In genomic region chr15:37006475-37007164, GRCm38 (mm10) we compare ENCODE assay signal across 8 mouse cellular contexts. TPM values are rescaled to one million over a fixed set of nuclear protein-coding genes. Genes with fewer than 3 reads are reported as not detected.
A peak's percentile ranks its signal among the peaks of the same experiment; 100 is the strongest.
DNase-seq lines count a peak whose midpoint lies in the region; ATAC-seq and TF ChIP-seq lines count a peak whose summit lies in the region.

No protein-coding gene starts in this region.

- peaks cover 10% of the 10 kb centered on the region for H3K36me3 ChIP-seq in ES-E14 (ENCODE audit: control insufficient read depth, insufficient read depth, low read length, poor library complexity, severe bottlenecking)
- peaks cover 20% of the 10 kb centered on the region for H3K36me3 ChIP-seq in embryonic facial prominence, embryonic 12.5 days
- peaks cover 16% of the 10 kb centered on the region for H3K36me3 ChIP-seq in heart, postnatal 0 days (replicated peaks; ENCODE audit: control insufficient read depth, insufficient read depth, low read length)
- H3K36me3 ChIP-seq in liver, adult 2 months (ENCODE audit: control insufficient read depth, insufficient read depth, low read length), result peaks cover 11% of the 10 kb centered on the region
- no peaks in the 10 kb centered on the region; the same call in 1 of the 2 replicates for H3K36me3 ChIP-seq in midbrain, embryonic 16.5 days (ENCODE audit: control insufficient read depth, insufficient read depth, low read length)

- H3K4me1 ChIP-seq in ES-E14 (ENCODE audit: control insufficient read depth in 2 of 2, insufficient read depth in 2 of 2, low read length in 2 of 2, poor library complexity in 1 of 2), result peaks cover 7 to 14% of the 10 kb centered on the region in 2 experiments
- H3K4me1 ChIP-seq in embryonic facial prominence, embryonic 12.5 days, result peaks cover 15% of the 10 kb centered on the region
- H3K4me1 ChIP-seq in heart, postnatal 0 days (ENCODE audit: control insufficient read depth, insufficient read depth), result peaks cover 25% of the 10 kb centered on the region
- peaks cover 9% of the 10 kb centered on the region for H3K4me1 ChIP-seq in liver, adult 2 months (ENCODE audit: control insufficient read depth, insufficient read depth, low read length)
- peaks cover 22% of the 10 kb centered on the region for H3K4me1 ChIP-seq in midbrain, embryonic 16.5 days (ENCODE audit: control insufficient read depth, insufficient read depth, low read length)

- H3K27me3 ChIP-seq in embryonic facial prominence, embryonic 12.5 days, result no peaks in the 10 kb centered on the region
- H3K27me3 ChIP-seq in heart, postnatal 0 days (ENCODE audit: control insufficient read depth, insufficient read depth, low read length), result no peaks in the 10 kb centered on the region
- H3K27me3 ChIP-seq in liver, adult 2 months (ENCODE audit: control insufficient read depth, insufficient read depth, low read length), result no peaks in the 10 kb centered on the region
- H3K27me3 ChIP-seq in midbrain, embryonic 16.5 days (ENCODE audit: control insufficient read depth, insufficient read depth, low read depth, low read length), result no peaks in the 10 kb centered on the region

- H3K9me3 ChIP-seq in ES-E14 (ENCODE audit: control insufficient read depth, insufficient read depth, low read depth, low read length), result no peaks in the 10 kb centered on the region
- H3K9me3 ChIP-seq in embryonic facial prominence, embryonic 12.5 days, result no peaks in the 10 kb centered on the region
- no peaks in the 10 kb centered on the region for H3K9me3 ChIP-seq in heart, postnatal 0 days (replicated peaks; ENCODE audit: control insufficient read depth, low read length)
- no peaks in the 10 kb centered on the region for H3K9me3 ChIP-seq in midbrain, embryonic 16.5 days (replicated peaks; ENCODE audit: control insufficient read depth, low read length, poor library complexity, severe bottlenecking)

- peak; percentile 88 for DNase-seq in A20 (ENCODE audit: low read depth, low spot score)
- no peak for DNase-seq in ES-E14 (ENCODE audit: low read depth, low spot score)
- peak; percentile 42 for DNase-seq in heart, postnatal 0 days (ENCODE audit: low spot score)
- DNase-seq in liver, adult 2 months (ENCODE audit: extremely low read depth, low read depth, low spot score), result peak; percentile 52
- peak; percentile 37 for DNase-seq in testis, postnatal 14 days (ENCODE audit: low spot score)
- no peak for DNase-seq in cerebellum, postnatal 4 days (ENCODE audit: low spot score in 2 of 2)

- TF ChIP-seq CTCF in heart, postnatal 0 days (IDR thresholded peaks at IDR 0.05; ENCODE audit: low read depth), result no peak
- no peak for TF ChIP-seq CTCF in liver, adult 2 months (IDR thresholded peaks at IDR 0.05; ENCODE audit: low read depth, low read length)

- peak overlapping the region; percentile 85 to 98 for H3K4me3 ChIP-seq in ES-E14 (ENCODE audit: insufficient read depth in 1 of 2, low read depth in 1 of 2, low read length in 2 of 2, poor library complexity in 1 of 2, severe bottlenecking in 1 of 2)
- H3K4me3 ChIP-seq in embryonic facial prominence, embryonic 12.5 days, result peak overlapping the region; percentile 96
- H3K4me3 ChIP-seq in heart, postnatal 0 days (ENCODE audit: low read depth, low read length), result peak overlapping the region; percentile 94
- peak overlapping the region; percentile 77 for H3K4me3 ChIP-seq in liver, adult 2 months (ENCODE audit: insufficient read depth, low read depth, low read length)
- H3K4me3 ChIP-seq in midbrain, embryonic 16.5 days (ENCODE audit: low read depth, low read length), result peak overlapping the region; percentile 94

- under 1% methylated on average over 48 of the region's 48 CpGs for WGBS in embryonic facial prominence, embryonic 12.5 days
- WGBS in heart, postnatal 0 days, result 1% methylated on average over 37 of the region's 48 CpGs
- WGBS in liver, adult 2 months, result under 1% methylated on average over 48 of the region's 48 CpGs
- WGBS in midbrain, embryonic 16.5 days, result under 1% methylated on average over 32 of the region's 48 CpGs

- H3K9ac ChIP-seq in ES-E14 (ENCODE audit: insufficient read depth, low read depth, low read length, poor library complexity, severe bottlenecking), result peak overlapping the region; percentile 99
- H3K9ac ChIP-seq in embryonic facial prominence, embryonic 12.5 days, result peak overlapping the region; percentile 99
- peak overlapping the region; percentile 99 for H3K9ac ChIP-seq in heart, postnatal 0 days (replicated peaks; ENCODE audit: low read depth, low read length)
- peak overlapping the region; percentile 94 for H3K9ac ChIP-seq in liver, adult 2 months (ENCODE audit: low read depth, low read length)
- H3K9ac ChIP-seq in midbrain, embryonic 16.5 days (ENCODE audit: low read depth, low read length), result peak overlapping the region; percentile 96

- peak; percentile 28 for ATAC-seq in embryonic facial prominence, embryonic 12.5 days (ENCODE audit: insufficient number of reproducible peaks, insufficient read depth, low FRiP score, low TSS enrichment)
- peak; percentile 28; the same call in 1 of the 2 replicates for ATAC-seq in heart, postnatal 0 days (ENCODE audit: insufficient read depth, low read depth)
- ATAC-seq in midbrain, embryonic 16.5 days, result peak; percentile 67

- H3K4me2 ChIP-seq in embryonic facial prominence, embryonic 12.5 days (replicated peaks), result peak overlapping the region; percentile 65
- H3K4me2 ChIP-seq in heart, postnatal 0 days (ENCODE audit: low read depth, low read length), result peak overlapping the region; percentile 75
- peak overlapping the region; percentile 82 for H3K4me2 ChIP-seq in midbrain, embryonic 16.5 days (ENCODE audit: low read length)

- H3K79me2 ChIP-seq in liver, adult 2 months (ENCODE audit: control insufficient read depth, insufficient read depth, low read length), result peaks cover 9% of the 10 kb centered on the region; the same call in 1 of the 2 replicates

- no peak for TF ChIP-seq POLR2A in liver, adult 2 months (IDR thresholded peaks at IDR 0.05; ENCODE audit: extremely low read depth, insufficient read depth, low read length)

- no peak for TF ChIP-seq EP300 in heart, postnatal 0 days (IDR thresholded peaks at IDR 0.05; ENCODE audit: low read depth)

- peak overlapping the region; percentile 94 for H3K27ac ChIP-seq in ES-E14 (ENCODE audit: insufficient read depth, low read depth, low read length, poor library complexity, severe bottlenecking)
- peak overlapping the region; percentile 96 for H3K27ac ChIP-seq in embryonic facial prominence, embryonic 12.5 days
- peak overlapping the region; percentile 98 for H3K27ac ChIP-seq in heart, postnatal 0 days (ENCODE audit: low read depth)
- H3K27ac ChIP-seq in liver, adult 2 months (replicated peaks; ENCODE audit: insufficient read depth, low read depth, low read length), result peak overlapping the region; percentile 86
- peak overlapping the region; percentile 97 for H3K27ac ChIP-seq in midbrain, embryonic 16.5 days (ENCODE audit: low read length)

- in situ Hi-C loops in ES-E14 (cut with MboI; ENCODE audit: low sequenced_read_pairs in 2 of 2, unreplicated experiment in 2 of 2), result no loop called here

TF ChIP-seq in ES-E14, 5 proteins besides CTCF, POLR2A, EP300 and RAD21:
- TF ChIP-seq CHD2 (IDR thresholded peaks at IDR 0.05; ENCODE audit: low read depth, low read length) (no peak), ZNF384 (IDR thresholded peaks at IDR 0.05; ENCODE audit: low read depth, low read length) (no peak), MAFK (IDR thresholded peaks at IDR 0.05; ENCODE audit: insufficient read depth, low read depth, low read length) (no peak), ZC3H11A (IDR thresholded peaks at IDR 0.05; ENCODE audit: borderline replicate concordance, low read depth, low read length) (no peak), HCFC1 (IDR thresholded peaks at IDR 0.05; ENCODE audit: borderline replicate concordance, insufficient read depth, low read length) (no peak)

RNA-seq across cellular contexts. Expression of gene Zfp706, which starts 1.0 kb away (rescaled TPM):
- total RNA-seq in ES-E14 (2012; rRNA removed), result 23.6 and 65.1 TPM in 2 replicates
- 431 and 440 TPM in 2 replicates for polyA plus RNA-seq in embryonic facial prominence, embryonic 12.5 days (2016; fragmentation: Nextera tagmentation; extraction: Ambion mirVana)
- 36.9 and 48.7 TPM in 2 replicates for total RNA-seq in heart, postnatal 0 days (2014; rRNA removed; ENCODE audit: low replicate concordance)
- 541 and 578 TPM in 2 replicates for polyA plus RNA-seq in heart, postnatal 0 days (2015; fragmentation: Nextera tagmentation; extraction: Ambion mirVana)
- total RNA-seq in liver, adult 2 months (2014; rRNA removed), result 22.5 and 25.0 TPM in 2 replicates
- 22.5 and 23.0 TPM in 2 replicates for polyA plus RNA-seq in liver, adult 2 months (2012; rRNA removed)
- polyA plus RNA-seq in midbrain, embryonic 16.5 days (2015; fragmentation: Nextera tagmentation; extraction: Ambion mirVana), result 495 and 501 TPM in 2 replicates

Comparison
In these comparisons a context has a peak if more than half of its experiments do, and no peak if none do; other contexts are left out.
1. DNase-seq: peak in A20 (single experiment), heart, postnatal 0 days (single experiment), liver, adult 2 months (single experiment) and testis, postnatal 14 days (single experiment); none in ES-E14 (single experiment) and cerebellum, postnatal 4 days (0 of 2).
2. RNA of gene Zfp706, which starts 1.0 kb away (polyA plus RNA-seq): 541 to 578 TPM in heart, postnatal 0 days, 495 to 501 TPM in midbrain, embryonic 16.5 days and 431 to 440 TPM in embryonic facial prominence, embryonic 12.5 days; 22.5 to 23.0 TPM in liver, adult 2 months; every median in the first group is over 10 times any median in the second.
3. Peak in every context shown above with its lines, with median percentiles within 50 percentile points of each other: H3K27ac ChIP-seq, H3K4me3 ChIP-seq, H3K9ac ChIP-seq, ATAC-seq and H3K4me2 ChIP-seq.